Mouse (Mus musculus) CH12.LX (cell line): Measurements from ENCODE around the gene Pgam1. TPM values are rescaled to one million over a fixed set of nuclear protein-coding genes. Genes with fewer than 3 reads are reported as not detected.
"Not testable (repeated sequence)": the region's sequence is repeated elsewhere in the genome, so short reads cannot be mapped to it uniquely, and the experiment has no call there.

ENCODE experiments used
- DNase-seq: peaks from one replicate; pipeline ENCODE4 v3.0.0-alpha.2; 2013; ENCODE audit errors: extremely low read depth
- H3K27ac ChIP-seq: 2 replicates; pipeline ENCODE4 v1.5.1; 2012; ENCODE audit warnings: low read depth, mild to moderate bottlenecking, control low read depth, moderate library complexity; ENCODE audit not compliant: insufficient read depth
- H3K27me3 ChIP-seq: replicated peaks from 2 replicates; pipeline ENCODE3; 2012; ENCODE audit warnings: inconsistent platforms
- H3K36me3 ChIP-seq, 2 experiments: replicated peaks in 1 of 2; 2 replicates each; pipeline versions ENCODE3 to v1.6.1; 2012; ENCODE audit warnings: inconsistent platforms in 1 of 2, low read length in 1 of 2, mild to moderate bottlenecking in 1 of 2, mixed read lengths in 1 of 2, moderate library complexity in 1 of 2; ENCODE audit not compliant: control insufficient read depth in 1 of 2, insufficient read depth in 1 of 2
- H3K4me1 ChIP-seq, 2 experiments: 2 replicates each; pipeline ENCODE4 v1.6.1; 2012; ENCODE audit warnings: inconsistent platforms in 1 of 2, moderate library complexity in 1 of 2; ENCODE audit not compliant: insufficient read depth in 2 of 2, control insufficient read depth in 1 of 2
- H3K4me2 ChIP-seq: 2 replicates; pipeline ENCODE4 v1.6.1; 2012; ENCODE audit warnings: low read depth, mild to moderate bottlenecking, control low read depth; ENCODE audit not compliant: poor library complexity, insufficient read depth, severe bottlenecking
- H3K4me3 ChIP-seq, 3 experiments: fragments of 150-350 bp in 1 of 3; sonication (generic) in 1 of 3; replicated peaks in 1 of 3; 2 replicates each; pipeline versions ENCODE3 to v1.5.1; 2011 to 2012; ENCODE audit warnings: low read depth in 2 of 3, low read length in 2 of 3, mild to moderate bottlenecking in 2 of 3, moderate library complexity in 2 of 3, control low read depth in 1 of 3, improper control_type of control experiment in 1 of 3, inconsistent platforms in 1 of 3, mixed read lengths in 1 of 3; ENCODE audit not compliant: poor library complexity in 1 of 3
- H3K79me2 ChIP-seq: replicated peaks from 2 replicates; pipeline ENCODE4 v1.6.1; 2012; ENCODE audit warnings: mild to moderate bottlenecking, moderate library complexity; ENCODE audit not compliant: control insufficient read depth, poor library complexity, insufficient read depth, severe bottlenecking; ENCODE audit errors: extremely low read depth
- H3K9ac ChIP-seq: 2 replicates; pipeline ENCODE4 v1.6.1; 2012; ENCODE audit warnings: low read depth, mild to moderate bottlenecking, control low read depth, moderate library complexity; ENCODE audit not compliant: insufficient read depth
- H3K9me3 ChIP-seq: replicated peaks from 2 replicates; pipeline ENCODE3; 2012; ENCODE audit warnings: low read length, inconsistent platforms, mixed read lengths
- CHD1 ChIP-seq: IDR thresholded peaks from 2 replicates; pipeline ENCODE4 v1.6.1; 2012; ENCODE audit warnings: low read depth, low read length, improper control_type of control experiment, inconsistent platforms
- CTCF ChIP-seq, 2 experiments: IDR thresholded peaks in 1 of 2; conservative IDR thresholded peaks in 1 of 2; 2 replicates each; pipeline ENCODE4 v1.5.1; 2011 to 2012; ENCODE audit warnings: low read depth in 2 of 2, low read length in 2 of 2, improper control_type of control experiment in 1 of 2, inconsistent platforms in 1 of 2, mild to moderate bottlenecking in 1 of 2, moderate library complexity in 1 of 2
- ETS1 ChIP-seq: conservative IDR thresholded peaks from 2 replicates; pipeline ENCODE4 v1.6.1; 2012; ENCODE audit warnings: low read depth, mild to moderate bottlenecking, inconsistent platforms, low read length, improper control_type of control experiment, moderate library complexity
- MAFK ChIP-seq: IDR thresholded peaks from 2 replicates; pipeline ENCODE4 v1.6.1; 2011; ENCODE audit warnings: low read length, improper control_type of control experiment; ENCODE audit not compliant: insufficient replicate concordance
- MYC ChIP-seq: IDR thresholded peaks from 2 replicates; pipeline ENCODE4 v1.6.1; 2011; ENCODE audit warnings: low read depth, mild to moderate bottlenecking, improper control_type of control experiment, low read length
- NELFE ChIP-seq: IDR thresholded peaks from 2 replicates; pipeline ENCODE4 v1.6.1; 2011; ENCODE audit warnings: low read depth, low read length, improper control_type of control experiment
- POLR2A ChIP-seq: IDR thresholded peaks from 2 replicates; pipeline ENCODE4 v1.6.1; 2011; ENCODE audit warnings: low read depth, mild to moderate bottlenecking, improper control_type of control experiment, low read length
- SIN3A ChIP-seq: IDR thresholded peaks from 2 replicates; pipeline ENCODE4 v1.6.1; 2012; ENCODE audit warnings: low read length, improper control_type of control experiment, inconsistent platforms
- USF2 ChIP-seq: conservative IDR thresholded peaks from 2 replicates; pipeline ENCODE4 v1.6.1; 2011; ENCODE audit warnings: low read depth, low read length, improper control_type of control experiment
- ZMIZ1 ChIP-seq: IDR thresholded peaks from 2 replicates; pipeline ENCODE4 v1.6.1; 2012; ENCODE audit warnings: low read depth, mild to moderate bottlenecking, inconsistent platforms, low read length, improper control_type of control experiment
- dilution Hi-C: fragments of 300-500 bp; cut with MboI; formaldehyde crosslinking; loops from 2 replicates; pipeline ENCODE4 v1.14.3; 2020; ENCODE audit warnings: low sequenced_read_pairs; ENCODE audit not compliant: extremely low pct_unique_long_range_greater_than_20kb, extremely low pct_ligation_motif_present
- in situ Hi-C: fragments of 300-500 bp; cut with MboI; formaldehyde crosslinking; loops from 3 replicates; pipeline ENCODE4 v1.14.3; 2019; ENCODE audit warnings: low sequenced_read_pairs, low pct_ligation_motif_present, low pct_unique_long_range_greater_than_20kb, mixed read lengths
- polyA plus RNA-seq: library from polyadenylated mRNA; unstranded; fragments of >175 nt; gene quantifications from 2 replicates; pipeline ENCODE4 v1.2.1, GENCODE M21; 2012; ENCODE audit warnings: low read depth; ENCODE audit not compliant: insufficient read length
- total RNA-seq, 2 experiments: library from RNA; depleted of rRNA; stranded (reverse); fragments of 300-350 nt in 1 of 2; fragments of >200 nt in 1 of 2; gene quantifications; 2 replicates each; pipeline ENCODE4 v1.2.3; 2012 to 2014

The Pgam1 gene
- total and polyA plus RNA-seq, 3 experiments, result 870 to 1,507 (median 928) TPM

- peak overlapping the region; percentile 78 to 99 (median 96) for H3K4me3 ChIP-seq
- peaks cover 31 to 43% of the 10 kb centered on the region in 2 experiments for H3K36me3 ChIP-seq
- H3K4me1 ChIP-seq, result peaks cover 6 to 20% of the 10 kb centered on the region in 2 experiments; a peak in 2 of 4 replicates
- H3K27ac ChIP-seq, result peak overlapping the region; percentile 19; the same call in 1 of the 2 replicates
- H3K4me2 ChIP-seq, result peak overlapping the region; percentile 98
- no peak for DNase-seq
- dilution Hi-C loops, result no loop called here
- no peaks in the 10 kb centered on the region for H3K27me3 ChIP-seq
- H3K9ac ChIP-seq, result peak overlapping the region; percentile 80
- peaks cover 42% of the 10 kb centered on the region for H3K79me2 ChIP-seq
- TF ChIP-seq CHD1, result no peak
- TF ChIP-seq ETS1, result no peak
- no peak for TF ChIP-seq POLR2A
- peak; percentile 47; the same call in 1 of the 2 replicates for TF ChIP-seq ZMIZ1
- no peak for TF ChIP-seq USF2
- peak; percentile 44 for TF ChIP-seq SIN3A
- in situ Hi-C loops, result no loop called here
- no peaks in the 10 kb centered on the region for H3K9me3 ChIP-seq
These were observed 2.3 kb downstream of the Pgam1 start for GRCm38 (mm10) chr19:41913774-41914591.

GRCm38 (mm10) chr19:41914592-41914882 lies 2.8 kb downstream of the Pgam1 start:
- peak overlapping the region; percentile 21; the same call in 1 of the 2 replicates for H3K4me2 ChIP-seq
- H3K9me3 ChIP-seq, dilution Hi-C loops, H3K27ac ChIP-seq, DNase-seq, in situ Hi-C loops, H3K27me3 ChIP-seq: not testable (repeated sequence)
- peak overlapping the region; percentile 80; the same call in 1 of the 2 replicates for H3K9ac ChIP-seq
- peak overlapping the region in 2 of 3 experiments; percentile 96 to 99 for H3K4me3 ChIP-seq
- TF ChIP-seq MYC (peak; percentile 55), CTCF (conservative IDR thresholded peaks at IDR 0.05 in 1 of 2, IDR thresholded peaks at IDR 0.05 in 1 of 2; ENCODE audit: low read depth in 2 of 2, low read length in 2 of 2) (peak in 1 of 2 experiments; percentile 33; a peak in 2 of 4 replicates)
- H3K4me1 ChIP-seq, result peaks cover 6 to 20% of the 10 kb centered on the region in 2 experiments; a peak in 2 of 4 replicates
- peaks cover 36 to 49% of the 10 kb centered on the region in 2 experiments for H3K36me3 ChIP-seq
- peaks cover 42% of the 10 kb centered on the region for H3K79me2 ChIP-seq

- no peak for TF ChIP-seq USF2
- no peak for TF ChIP-seq MAFK
- TF ChIP-seq NELFE, result no peak
- peaks cover 41 to 55% of the 10 kb centered on the region in 2 experiments for H3K36me3 ChIP-seq
- no peak overlapping the region for H3K9ac ChIP-seq
- in situ Hi-C loops (no loop called here), dilution Hi-C loops (no loop called here)
- H3K4me2 ChIP-seq, result no peak overlapping the region
- H3K4me3 ChIP-seq, result no peak overlapping the region
- H3K79me2 ChIP-seq, result peaks cover 42% of the 10 kb centered on the region
- peaks cover 6 to 20% of the 10 kb centered on the region in 2 experiments; a peak in 2 of 4 replicates for H3K4me1 ChIP-seq
- no peak overlapping the region for H3K27ac ChIP-seq
- no peaks in the 10 kb centered on the region for H3K27me3 ChIP-seq
- no peaks in the 10 kb centered on the region for H3K9me3 ChIP-seq
- no peak for DNase-seq
These were observed 3.6 kb downstream of the Pgam1 start for GRCm38 (mm10) chr19:41915294-41915693.
